In genomic region chr9:107696845-107697610, GRCm38 (mm10) we compare ENCODE assay signal across 8 mouse cellular contexts. TPM values are rescaled to one million over a fixed set of nuclear protein-coding genes. Genes with fewer than 3 reads are reported as not detected.
DNase-seq lines count a peak whose midpoint lies in the region; ATAC-seq lines count a peak whose summit lies in the region.
"Had no signal": no experiment of that assay in that cellular context is flagged by ENCODE, and none has a peak within 500 bp of the region (broad histone marks: within the 10 kb centered on the region; RNA-seq: fewer than 3 reads in every experiment).

No protein-coding gene starts in this region.

- H3K4me1 ChIP-seq in neural tube, embryonic 15.5 days = peaks cover 70% of the 10 kb centered on the region
- H3K4me1 ChIP-seq in hindbrain, embryonic 12.5 days = peaks cover 82% of the 10 kb centered on the region
- H3K4me1 ChIP-seq in liver, embryonic 11.5 days (replicated peaks; ENCODE audit: control insufficient read depth, insufficient read depth, low read length) = peaks cover 30% of the 10 kb centered on the region

- ATAC-seq in neural tube, embryonic 15.5 days (ENCODE audit: low FRiP score) = no peak
- no peak for ATAC-seq in hindbrain, embryonic 12.5 days (ENCODE audit: low FRiP score)
- ATAC-seq in liver, embryonic 11.5 days (replicated peaks; ENCODE audit: low FRiP score) = 0 out of 2 replicates have a peak, but pooled peaks have one; percentile 21

- H3K27me3 ChIP-seq in neural tube, embryonic 15.5 days (replicated peaks) = no peaks in the 10 kb centered on the region
- H3K27me3 ChIP-seq in hindbrain, embryonic 12.5 days = peaks cover 5% of the 10 kb centered on the region; the same call in 1 of the 2 replicates
- peaks cover 17% of the 10 kb centered on the region for H3K27me3 ChIP-seq in liver, embryonic 11.5 days (replicated peaks; ENCODE audit: control insufficient read depth, insufficient read depth, low read length)

- no peak overlapping the region for H3K4me3 ChIP-seq in neural tube, embryonic 15.5 days (replicated peaks)
- H3K4me3 ChIP-seq in hindbrain, embryonic 12.5 days = no peak overlapping the region
- no peak overlapping the region for H3K4me3 ChIP-seq in liver, embryonic 11.5 days (ENCODE audit: low read depth, low read length)

- peaks cover 8% of the 10 kb centered on the region; the same call in 1 of the 2 replicates for H3K36me3 ChIP-seq in neural tube, embryonic 15.5 days
- H3K36me3 ChIP-seq in hindbrain, embryonic 12.5 days = peaks cover 11% of the 10 kb centered on the region
- H3K36me3 ChIP-seq in liver, embryonic 11.5 days (ENCODE audit: control insufficient read depth, insufficient read depth, low read length) = no peaks in the 10 kb centered on the region

- 27% methylated on average over 9 of the region's 9 CpGs for WGBS in neural tube, embryonic 15.5 days
- WGBS in hindbrain, embryonic 12.5 days = 24% methylated on average over 9 of the region's 9 CpGs
- 49% methylated on average over 9 of the region's 9 CpGs for WGBS in liver, embryonic 11.5 days

- no peak overlapping the region for H3K4me2 ChIP-seq in neural tube, embryonic 15.5 days
- no peak overlapping the region for H3K4me2 ChIP-seq in hindbrain, embryonic 12.5 days (replicated peaks)
- no peak overlapping the region; the same call in 1 of the 2 replicates for H3K4me2 ChIP-seq in liver, embryonic 11.5 days

- H3K9ac ChIP-seq in neural tube, embryonic 15.5 days (replicated peaks) = no peak overlapping the region
- 0 out of 2 replicates have a peak overlapping the region, but pooled peaks have one; percentile 20 for H3K9ac ChIP-seq in hindbrain, embryonic 12.5 days
- no peak overlapping the region for H3K9ac ChIP-seq in liver, embryonic 11.5 days (ENCODE audit: low read depth, low read length)

- H3K27ac ChIP-seq in neural tube, embryonic 15.5 days (replicated peaks) = no peak overlapping the region
- no peak overlapping the region for H3K27ac ChIP-seq in hindbrain, embryonic 12.5 days
- H3K27ac ChIP-seq in liver, embryonic 11.5 days (ENCODE audit: low read depth, low read length) = no peak overlapping the region

- DNase-seq in neural tube, embryonic 10.5 days (ENCODE audit: extremely low spot score, low spot score) = peak; percentile 44
- DNase-seq in liver, embryonic 11.5 days (ENCODE audit: low spot score) = no peak
- DNase-seq in frontal cortex, postnatal 10 days (ENCODE audit: low spot score in 2 of 2) = no peak
- DNase-seq in right cerebral cortex, postnatal 4 days = no peak
- DNase-seq in frontal cortex, adult 2 months (ENCODE audit: extremely low spot score in 1 of 2, low spot score in 1 of 2) = no peak
- DNase-seq: cerebellum, postnatal 14 days had no signal

- H3K9me3 ChIP-seq in neural tube, embryonic 15.5 days (replicated peaks) = no peaks in the 10 kb centered on the region
- no peaks in the 10 kb centered on the region for H3K9me3 ChIP-seq in hindbrain, embryonic 12.5 days (replicated peaks)
- no peaks in the 10 kb centered on the region for H3K9me3 ChIP-seq in liver, embryonic 11.5 days (ENCODE audit: control insufficient read depth, low read length)

RNA-seq across cellular contexts. Expression of gene Sema3f, which starts 13.2 kb away (rescaled TPM):
- 10.2 and 12.5 TPM in 2 replicates for polyA plus RNA-seq in neural tube, embryonic 15.5 days (2015; fragmentation: Nextera tagmentation; extraction: Ambion mirVana)
- 26.8 and 28.3 TPM in 2 replicates for polyA plus RNA-seq in hindbrain, embryonic 12.5 days (2016; fragmentation: Nextera tagmentation; extraction: Ambion mirVana)
- polyA plus RNA-seq in liver, embryonic 11.5 days (2014; fragmentation: Nextera tagmentation; extraction: Ambion mirVana) = 5.9 and 6.2 TPM in 2 replicates
- polyA plus RNA-seq in frontal cortex, adult 2 months (2012; rRNA removed) = 21.2 and 22.3 TPM in 2 replicates

RNA-seq across cellular contexts. Expression of gene Gnat1, which starts 17.5 kb away (rescaled TPM):
- 2.5 and 2.9 TPM in 2 replicates for polyA plus RNA-seq in neural tube, embryonic 15.5 days (2015; fragmentation: Nextera tagmentation; extraction: Ambion mirVana)
- polyA plus RNA-seq in hindbrain, embryonic 12.5 days (2016; fragmentation: Nextera tagmentation; extraction: Ambion mirVana) = 1.4 and 2.6 TPM in 2 replicates
- polyA plus RNA-seq in liver, embryonic 11.5 days (2014; fragmentation: Nextera tagmentation; extraction: Ambion mirVana) = 4.7 and 5.0 TPM in 2 replicates
- 0.15 and 0.28 TPM in 2 replicates for polyA plus RNA-seq in frontal cortex, adult 2 months (2012; rRNA removed)

RNA-seq across cellular contexts. Expression of gene Slc38a3, which starts 27.7 kb away (rescaled TPM):
- 35.1 and 35.4 TPM in 2 replicates for polyA plus RNA-seq in neural tube, embryonic 15.5 days (2015; fragmentation: Nextera tagmentation; extraction: Ambion mirVana)
- polyA plus RNA-seq in hindbrain, embryonic 12.5 days (2016; fragmentation: Nextera tagmentation; extraction: Ambion mirVana) = 12.5 and 12.9 TPM in 2 replicates
- polyA plus RNA-seq in liver, embryonic 11.5 days (2014; fragmentation: Nextera tagmentation; extraction: Ambion mirVana) = 3.9 and 4.0 TPM in 2 replicates
- polyA plus RNA-seq in frontal cortex, adult 2 months (2012; rRNA removed) = 256 and 260 TPM in 2 replicates
